Mouse (Mus musculus): ENCODE data around the gene Inpp5e.

The Inpp5e gene

DNA sequence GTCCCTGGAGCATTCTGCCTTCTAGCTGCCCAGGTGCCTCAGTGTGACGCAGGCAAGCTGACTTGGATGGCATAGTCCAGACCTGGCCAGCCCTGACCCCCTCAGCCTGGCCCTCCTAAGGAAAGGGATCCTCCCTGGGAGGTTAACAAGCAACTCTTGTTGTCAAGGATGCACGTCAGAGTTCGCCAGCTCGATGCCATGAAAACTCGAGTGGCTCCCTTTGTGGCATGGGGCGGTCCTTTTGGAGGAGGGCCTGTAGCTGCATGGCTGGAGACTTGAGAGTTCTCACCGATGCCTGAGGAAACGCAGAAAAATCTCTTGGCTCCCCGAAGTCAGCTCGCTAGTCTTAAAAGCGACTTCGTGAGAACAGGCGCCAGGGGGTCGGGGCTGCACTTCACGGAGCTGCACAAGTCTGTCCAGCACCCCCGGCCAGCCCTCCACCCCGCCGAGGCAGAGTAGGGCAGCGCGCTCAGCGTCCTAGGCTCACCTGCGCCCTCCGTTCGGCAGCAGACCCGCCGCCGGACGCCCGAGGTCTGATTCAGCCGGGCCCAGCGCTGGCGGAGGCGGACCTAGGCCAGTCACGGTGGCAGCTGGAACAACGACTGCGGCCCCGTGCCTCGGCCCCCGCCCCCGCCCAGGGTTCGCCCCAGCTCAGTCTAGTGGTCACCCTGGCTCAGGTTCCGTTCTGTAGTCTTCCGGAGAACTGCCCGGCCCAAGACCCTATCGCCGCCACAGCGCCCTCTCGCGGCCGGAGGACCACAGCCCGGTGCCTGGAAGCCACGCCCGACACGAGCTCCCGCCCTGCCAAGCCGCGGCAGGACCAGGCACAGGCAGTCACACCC, at the start of gene Inpp5e:
TSS of gene Inpp5e (minus strand) at position 689 of the 842 bp plus-strand sequence.
- DNase-seq (ENCODE audit: low read depth), result peak; percentile 92

DNA sequence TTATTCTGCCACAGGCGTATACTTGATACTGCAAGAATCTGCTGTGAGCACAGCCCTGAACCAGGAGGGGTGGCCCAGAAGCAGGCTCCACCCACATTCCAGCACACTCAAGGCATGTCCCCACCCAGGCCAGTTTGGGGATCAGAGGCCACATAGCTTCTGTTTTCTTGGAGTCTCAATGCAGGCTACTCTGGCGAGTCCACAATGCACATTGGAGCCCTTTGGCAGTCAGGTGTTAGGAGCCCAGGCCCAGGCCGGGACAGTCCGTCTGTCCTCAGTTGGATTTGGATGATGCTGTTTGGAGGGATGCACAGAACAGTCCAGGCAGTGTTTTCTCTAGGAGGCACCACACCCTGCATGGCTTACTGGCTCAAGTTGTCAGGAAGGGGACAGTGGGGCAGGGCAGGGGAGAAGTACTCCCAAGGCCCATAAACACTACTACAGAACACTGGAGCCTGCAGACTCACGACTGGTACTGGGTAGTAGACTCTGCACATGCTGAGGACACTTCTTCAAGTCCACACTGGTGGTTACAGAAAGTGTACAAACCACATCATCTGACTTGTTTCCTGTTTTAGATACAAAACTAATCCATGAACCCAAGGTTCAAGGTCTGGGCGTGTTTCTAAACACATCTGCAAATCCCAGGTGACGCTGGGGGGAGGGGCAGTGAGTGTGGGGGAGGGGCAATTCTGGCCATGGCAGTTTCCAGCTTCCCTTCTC, 49.6 kb upstream of the Inpp5e start:
- DNase-seq (ENCODE audit: low read depth), result no peak

- DNase-seq (ENCODE audit: low read depth), result peak; percentile 42
Observed at GRCm38 (mm10) chr2:26449121-26450060, 40.4 kb upstream of the Inpp5e start.

- no peak for DNase-seq (ENCODE audit: low read depth)
Observed at GRCm38 (mm10) chr2:26447451-26447850, 38.4 kb upstream of the Inpp5e start.

GRCm38 (mm10) chr2:26446671-26447070, 37.7 kb upstream of the Inpp5e start:
- DNase-seq (ENCODE audit: low read depth), result no peak

DNA sequence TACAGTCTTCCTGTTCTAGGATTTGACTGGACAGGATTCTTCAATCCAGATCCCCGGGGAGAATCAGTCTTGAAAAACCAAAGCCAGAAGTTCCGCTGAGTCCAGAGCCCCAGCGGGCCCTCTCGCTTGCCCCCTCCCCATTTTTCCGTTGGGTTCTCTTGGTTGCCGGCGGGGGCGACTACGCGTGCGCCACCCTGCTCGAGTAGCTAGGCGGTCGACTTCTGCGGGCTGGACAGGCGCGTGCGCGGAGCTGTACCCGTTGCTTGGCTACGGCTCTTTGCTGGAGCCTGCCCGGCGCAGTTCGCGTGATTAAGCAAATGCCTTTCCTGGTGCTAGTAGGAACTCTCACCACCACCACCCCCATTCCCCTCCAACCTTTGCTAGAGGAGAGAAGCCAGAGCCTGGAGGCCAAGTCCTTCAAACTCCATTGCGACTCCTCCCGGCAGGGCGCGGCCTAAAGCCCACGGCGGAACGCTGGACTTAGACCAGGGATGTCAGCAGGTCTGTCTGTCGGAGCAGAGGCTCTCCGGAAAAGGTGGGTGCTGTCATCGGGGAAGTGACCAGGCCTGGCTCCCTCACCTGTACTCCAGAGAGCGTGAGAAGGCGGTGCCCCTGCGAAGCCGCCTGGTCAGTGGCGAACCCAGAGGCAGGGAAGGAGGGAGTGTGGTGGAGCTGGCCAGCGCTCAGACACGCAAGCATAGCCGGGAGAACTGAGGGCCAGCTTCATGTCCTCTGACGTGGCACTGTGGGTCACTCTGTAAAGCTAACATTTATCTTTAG, 36.9 kb upstream of the Inpp5e start:
- peak; percentile 77 for DNase-seq (ENCODE audit: low read depth)

DNA sequence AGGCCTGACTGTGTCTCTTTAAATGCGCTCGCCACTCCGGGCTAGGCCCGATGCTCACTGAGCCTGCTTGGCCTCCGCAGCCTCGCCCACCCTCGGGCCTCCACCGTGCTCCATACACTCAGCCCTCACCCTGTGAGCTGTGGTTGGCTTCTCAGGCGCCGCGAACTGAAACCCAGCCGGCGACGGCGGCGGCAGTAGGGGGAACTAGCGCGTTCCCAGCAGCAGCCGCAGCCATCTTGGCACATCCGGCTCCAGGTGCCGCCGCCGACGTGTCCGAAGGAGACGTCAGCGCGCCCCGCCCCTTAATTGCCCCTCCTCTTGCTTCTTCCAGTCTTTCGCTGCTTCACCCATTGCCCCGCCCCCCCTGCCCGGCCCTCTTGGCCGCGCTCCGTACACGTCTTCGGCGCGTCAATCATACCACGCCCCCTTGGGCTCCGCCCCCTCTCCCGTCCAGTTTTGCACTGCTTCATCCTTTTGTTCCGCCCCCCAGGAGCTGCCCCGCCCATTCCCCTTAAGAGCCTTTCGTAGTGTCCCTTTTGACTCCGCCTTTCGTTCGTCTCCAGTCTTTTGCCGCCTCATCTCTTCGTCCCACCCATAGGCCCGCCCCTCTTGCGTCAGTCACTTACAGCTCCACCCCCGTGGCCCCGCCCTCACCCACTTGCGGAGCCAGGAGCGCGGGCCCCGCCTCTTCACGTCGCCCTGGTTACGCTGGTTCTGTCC, 36.1 kb upstream of the Inpp5e start, which contains the start of gene Sec16a:
TSS of gene Sec16a (minus strand) at position 271 of the 720 bp plus-strand sequence.
- peak; percentile 100 for DNase-seq (ENCODE audit: low read depth)

GRCm38 (mm10) chr2:26444368-26444767, 35.4 kb upstream of the Inpp5e start:
- DNase-seq (ENCODE audit: low read depth), result peak; percentile 13

GRCm38 (mm10) chr2:26443876-26444275, 34.9 kb upstream of the Inpp5e start:
- DNase-seq (ENCODE audit: low read depth), result peak; percentile 11

DNA sequence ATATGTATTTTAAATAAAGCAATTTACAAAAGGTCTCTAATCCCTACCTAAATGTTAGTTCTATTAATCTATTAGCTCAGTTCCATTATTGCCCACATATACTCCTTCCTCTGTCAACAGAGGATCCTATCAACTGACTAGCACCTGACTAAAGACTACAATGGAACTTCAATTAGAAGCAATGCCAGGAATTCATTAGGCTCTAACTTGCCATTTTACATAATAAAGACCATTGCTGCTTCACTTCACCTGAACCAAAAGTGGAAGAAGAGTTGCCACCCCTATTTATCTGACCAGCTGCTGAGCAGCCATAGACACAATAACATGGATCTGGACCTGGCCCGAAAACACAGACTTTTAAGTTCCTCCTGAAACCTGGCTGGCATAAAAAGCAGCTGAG, 33.8 kb upstream of the Inpp5e start:
- no peak for DNase-seq (ENCODE audit: low read depth)

- DNase-seq (ENCODE audit: low read depth), result no peak
Observed at GRCm38 (mm10) chr2:26441688-26442087, 32.7 kb upstream of the Inpp5e start.

GRCm38 (mm10) chr2:26441261-26441660, 32.3 kb upstream of the Inpp5e start:
- no peak for DNase-seq (ENCODE audit: low read depth)

DNA sequence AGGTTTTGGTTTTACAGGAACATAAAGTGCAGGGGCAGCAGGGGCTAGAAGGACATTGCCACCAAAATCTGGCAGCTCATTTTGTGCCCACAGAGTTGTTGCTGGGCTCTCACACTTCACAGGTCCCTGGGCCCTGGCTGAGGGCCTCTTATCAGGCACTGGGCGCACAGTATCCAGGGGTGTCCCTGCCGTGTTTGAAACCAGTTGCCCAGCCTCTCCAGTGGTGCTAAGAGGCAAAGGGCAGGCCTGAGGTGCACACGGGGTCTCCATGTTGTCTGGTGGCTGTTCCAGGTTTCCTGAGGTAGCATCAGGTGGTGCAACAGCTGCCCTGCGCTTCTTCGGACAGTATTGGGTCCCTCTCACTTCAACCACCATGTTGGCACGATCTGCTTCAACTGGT, 30.7 kb upstream of the Inpp5e start:
- no peak for DNase-seq (ENCODE audit: low read depth)

- DNase-seq (ENCODE audit: low read depth), result no peak
Observed at GRCm38 (mm10) chr2:26438373-26438772, 29.4 kb upstream of the Inpp5e start.

GRCm38 (mm10) chr2:26437221-26437620, 28.2 kb upstream of the Inpp5e start:
- DNase-seq (ENCODE audit: low read depth), result no peak

GRCm38 (mm10) chr2:26434791-26435572, 26.0 kb upstream of the Inpp5e start:
- DNase-seq (ENCODE audit: low read depth), result no peak

GRCm38 (mm10) chr2:26429851-26430250, 20.8 kb upstream of the Inpp5e start:
- no peak for DNase-seq (ENCODE audit: low read depth)

- DNase-seq (ENCODE audit: low read depth), result no peak
Observed at GRCm38 (mm10) chr2:26424541-26424940, 15.5 kb upstream of the Inpp5e start.

DNA sequence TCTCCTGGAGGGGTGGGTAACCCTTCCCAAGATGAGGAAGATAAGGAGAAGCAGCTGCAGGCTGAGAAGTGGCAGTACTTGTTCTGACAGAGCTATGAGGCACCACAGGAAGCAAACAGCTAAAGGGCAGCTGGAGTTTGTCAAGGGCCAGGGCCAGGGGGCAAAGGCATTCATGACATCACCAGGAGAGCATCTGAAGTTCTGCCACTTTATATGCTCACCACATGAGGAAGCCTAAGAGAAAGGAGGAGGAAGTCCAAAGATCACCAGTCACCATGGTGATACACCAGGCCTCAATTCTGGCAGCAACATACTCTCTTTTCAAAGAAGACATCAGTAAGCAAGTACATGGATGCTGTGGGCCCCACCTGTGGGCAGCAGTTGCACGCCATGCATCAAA, 14.1 kb upstream of the Inpp5e start:
- no peak for DNase-seq (ENCODE audit: low read depth)

GRCm38 (mm10) chr2:26421969-26422368, 13.0 kb upstream of the Inpp5e start:
- DNase-seq (ENCODE audit: low read depth), result no peak

Measured in c-Kit-positive CD71-positive TER-119-negative erythroid progenitor cells, embryonic 14.5 days (primary cell).